Mouse (Mus musculus): ENCODE measurements at regions not wholly inside any gene's neighbourhood (a gene's known extent, or its start where the extent isn't known, plus 50 kb on each side); places are given as distances from the start of the nearest gene placed in this dataset.
"Not testable (repeated sequence)": the region's sequence is repeated elsewhere in the genome, so short reads cannot be mapped to it uniquely, and the experiment has no call there.

GRCm38 (mm10) chr10:56783941-56784340 is 406.8 kb downstream of the Gja1 start:
- no peak for DNase-seq

- DNase-seq: no peak
Measured at GRCm38 (mm10) chr10:56788081-56788480, 411.0 kb downstream of the Gja1 start.

GRCm38 (mm10) chr10:56793074-56793473 is 415.9 kb downstream of the Gja1 start:
- peak; percentile 11 to 39 for DNase-seq

GRCm38 (mm10) chr10:56795396-56795795 is 418.3 kb downstream of the Gja1 start:
- DNase-seq: peak in 1 of 2 experiments; percentile 9

- no peak for DNase-seq
Measured at GRCm38 (mm10) chr10:56799307-56799706, 422.2 kb downstream of the Gja1 start.

- no peak for DNase-seq
Measured at GRCm38 (mm10) chr10:56799745-56800144, 422.6 kb downstream of the Gja1 start.

- DNase-seq: no peak
Measured at GRCm38 (mm10) chr10:56809006-56809405, 431.9 kb downstream of the Gja1 start.

GRCm38 (mm10) chr10:56822158-56822557 is 445.0 kb downstream of the Gja1 start:
- DNase-seq: no peak

GRCm38 (mm10) chr10:56831331-56831730 is 454.2 kb downstream of the Gja1 start:
- no peak for DNase-seq

GRCm38 (mm10) chr10:56831966-56832365 is 454.8 kb downstream of the Gja1 start:
- DNase-seq: no peak

- no peak for DNase-seq
Measured at GRCm38 (mm10) chr10:56836130-56836529, 459.0 kb downstream of the Gja1 start.

GRCm38 (mm10) chr10:56839006-56839495 is 461.9 kb downstream of the Gja1 start:
- DNase-seq: peak; percentile 10 to 17

- no peak for DNase-seq
Measured at GRCm38 (mm10) chr10:56839545-56839944, 462.4 kb downstream of the Gja1 start.

- DNase-seq: peak; percentile 55 to 60
Measured at GRCm38 (mm10) chr10:56840732-56841131, 463.6 kb downstream of the Gja1 start.

- DNase-seq: no peak
Measured at GRCm38 (mm10) chr10:56841486-56841885, 464.4 kb downstream of the Gja1 start.

GRCm38 (mm10) chr10:56841973-56842372 is 464.8 kb downstream of the Gja1 start:
- no peak for DNase-seq

- no peak for DNase-seq
Measured at GRCm38 (mm10) chr10:56852484-56852883, 475.4 kb downstream of the Gja1 start.

- DNase-seq: no peak
Measured at GRCm38 (mm10) chr10:56856186-56856585, 479.1 kb downstream of the Gja1 start.

GRCm38 (mm10) chr10:56879744-56880143 is 502.6 kb downstream of the Gja1 start:
- no peak for DNase-seq

- no peak for DNase-seq
Measured at GRCm38 (mm10) chr10:56880154-56880591, 503.0 kb downstream of the Gja1 start.

GRCm38 (mm10) chr10:56884456-56885410 is 507.6 kb downstream of the Gja1 start:
- DNase-seq: peak; percentile 5 to 17

GRCm38 (mm10) chr10:56891530-56891929 is 514.4 kb downstream of the Gja1 start:
- DNase-seq: not testable (repeated sequence)

GRCm38 (mm10) chr10:56892666-56893209 is 515.6 kb downstream of the Gja1 start:
- DNase-seq: no peak

- no peak for DNase-seq
Measured at GRCm38 (mm10) chr10:56893210-56893705, 516.1 kb downstream of the Gja1 start.
